Mouse (Mus musculus): ENCODE results near the gene Serpina1f. TPM values are rescaled to one million over a fixed set of nuclear protein-coding genes. Genes with fewer than 3 reads are reported as not detected.
"Not testable (repeated sequence)": the region's sequence is repeated elsewhere in the genome, so short reads cannot be mapped to it uniquely, and the experiment has no call there.

Serpina1f gene
- polyA plus RNA-seq, 1 experiment from 2014 or later: not detected

DNA sequence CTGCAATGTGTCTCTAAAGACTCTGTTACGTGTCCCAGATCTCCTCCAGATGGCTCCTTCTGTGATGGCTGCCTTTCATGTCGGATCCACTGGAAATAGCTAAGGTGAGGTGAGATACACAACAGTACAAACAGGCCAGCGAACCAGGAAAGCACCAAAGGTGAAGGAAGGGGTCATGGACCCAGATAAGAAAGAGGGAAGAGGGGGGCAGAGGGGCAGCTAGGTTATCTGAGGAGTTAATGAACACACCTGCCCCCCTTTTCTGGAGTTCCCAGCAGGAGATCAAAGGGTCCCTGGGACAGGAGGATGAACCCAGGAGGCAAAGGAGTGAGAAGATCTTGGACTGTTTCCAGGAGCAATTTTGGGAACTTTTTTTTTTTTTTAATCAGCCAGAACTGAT lies 9.9 kb downstream of the Serpina1f start:
- no peak overlapping the region for H3K4me3 ChIP-seq
- no peaks in the 10 kb centered on the region for H3K27me3 ChIP-seq
- no peaks in the 10 kb centered on the region for H3K9me3 ChIP-seq (replicated peaks)
- no peaks in the 10 kb centered on the region for H3K4me1 ChIP-seq
- H3K4me2 ChIP-seq: no peak overlapping the region
- no peaks in the 10 kb centered on the region for H3K36me3 ChIP-seq (ENCODE audit: poor library complexity, severe bottlenecking)
- no peak for ATAC-seq
- H3K27ac ChIP-seq: no peak overlapping the region
- 80% methylated on average over 3 of the region's 3 CpGs for WGBS
- no peak overlapping the region for H3K9ac ChIP-seq

- Histone ChIP-seq H3K27me3 (no peaks in the 10 kb centered on the region), H3K9ac (no peak overlapping the region), H3K4me3 (no peak overlapping the region), H3K36me3 (ENCODE audit: poor library complexity, severe bottlenecking) (no peaks in the 10 kb centered on the region), H3K9me3 (replicated peaks) (no peaks in the 10 kb centered on the region), H3K4me1 (no peaks in the 10 kb centered on the region), H3K27ac (no peak overlapping the region), H3K4me2 (no peak overlapping the region)
- 83% methylated on average over 4 of the region's 4 CpGs for WGBS
- no peak for ATAC-seq
These were observed 11.6 kb downstream of the Serpina1f start for GRCm38 (mm10) chr12:103683775-103684174.

DNA sequence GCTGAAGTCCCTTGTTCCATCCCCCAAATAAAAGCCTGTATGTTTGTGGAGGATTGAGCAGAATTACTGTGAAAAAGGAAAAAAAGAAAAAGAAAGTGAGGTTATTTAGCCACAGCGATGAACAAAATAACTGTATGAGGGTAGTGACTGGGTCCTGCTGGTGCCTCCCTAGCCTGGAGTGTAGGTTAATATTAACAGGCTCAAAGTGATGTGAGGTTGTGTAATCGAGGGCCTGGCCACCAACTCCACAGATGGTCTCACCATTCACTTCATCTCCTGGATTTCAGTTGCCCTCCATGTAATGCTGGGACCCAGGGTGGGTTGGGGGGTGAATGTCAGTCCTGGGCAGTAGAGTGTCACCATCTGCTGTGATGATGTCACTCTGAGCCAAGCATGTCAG lies 13.6 kb downstream of the Serpina1f start:
- H3K4me2 ChIP-seq: no peak overlapping the region
- H3K9me3 ChIP-seq (replicated peaks): no peaks in the 10 kb centered on the region
- no peaks in the 10 kb centered on the region for H3K4me1 ChIP-seq
- no peak overlapping the region for H3K9ac ChIP-seq
- no peak for ATAC-seq
- 81% methylated on average over 2 of the region's 2 CpGs for WGBS
- no peak overlapping the region for H3K27ac ChIP-seq
- H3K4me3 ChIP-seq: no peak overlapping the region
- no peaks in the 10 kb centered on the region for H3K27me3 ChIP-seq
- no peaks in the 10 kb centered on the region for H3K36me3 ChIP-seq (ENCODE audit: poor library complexity, severe bottlenecking)

GRCm38 (mm10) chr12:103681169-103681568 lies 14.2 kb downstream of the Serpina1f start:
- 83% methylated on average over 2 of the region's 2 CpGs for WGBS

GRCm38 (mm10) chr12:103679853-103680252 lies 15.5 kb downstream of the Serpina1f start:
- not testable (repeated sequence) for H3K9me3 ChIP-seq (replicated peaks); H3K4me3 ChIP-seq; H3K4me1 ChIP-seq; ATAC-seq; H3K27ac ChIP-seq; H3K4me2 ChIP-seq; H3K9ac ChIP-seq; H3K36me3 ChIP-seq (ENCODE audit: poor library complexity, severe bottlenecking); H3K27me3 ChIP-seq
- WGBS: 94% methylated on average over 1 of the region's 1 CpGs

More at GRCm38 (mm10) chr12:103681169-103681568, 14.2 kb downstream of the Serpina1f start:
- no peak for ATAC-seq
- H3K4me3 ChIP-seq: no peak overlapping the region
- H3K9ac ChIP-seq: no peak overlapping the region
- no peaks in the 10 kb centered on the region for H3K27me3 ChIP-seq
- H3K27ac ChIP-seq: no peak overlapping the region
- H3K4me2 ChIP-seq: no peak overlapping the region
- H3K9me3 ChIP-seq (replicated peaks): no peaks in the 10 kb centered on the region
- no peaks in the 10 kb centered on the region for H3K4me1 ChIP-seq
- H3K36me3 ChIP-seq (ENCODE audit: poor library complexity, severe bottlenecking): no peaks in the 10 kb centered on the region

GRCm38 (mm10) chr12:103676039-103676438 lies 19.3 kb downstream of the Serpina1f start, which contains the start of gene Serpina16:
Serpina16 (minus strand) TSS chr12:103676139.
- ATAC-seq: no peak
- Histone ChIP-seq H3K9me3 (replicated peaks) (0 out of 2 replicates have a peak, but pooled peaks cover 3% of the 10 kb centered on the region), H3K9ac (no peak within 1 kb of the TSS), H3K4me3 (no peak within 1 kb of the TSS), H3K27me3 (no peaks in the 10 kb centered on the region), H3K4me2 (no peak within 1 kb of the TSS), H3K27ac (no peak within 1 kb of the TSS), H3K36me3 (ENCODE audit: poor library complexity, severe bottlenecking) (no peaks in the 10 kb centered on the region), H3K4me1 (no peaks in the 10 kb centered on the region)
- 95% methylated on average over 1 of the region's 1 CpGs for WGBS

- H3K4me2 ChIP-seq: no peak overlapping the region
- H3K4me1 ChIP-seq: no peaks in the 10 kb centered on the region
- 79% methylated on average over 2 of the region's 2 CpGs for WGBS
- no peak overlapping the region for H3K4me3 ChIP-seq
- ATAC-seq: no peak
- no peaks in the 10 kb centered on the region for H3K27me3 ChIP-seq
- H3K9ac ChIP-seq: no peak overlapping the region
- H3K27ac ChIP-seq: no peak overlapping the region
- 0 out of 2 replicates have a peak, but pooled peaks cover 3% of the 10 kb centered on the region for H3K9me3 ChIP-seq (replicated peaks)
- H3K36me3 ChIP-seq (ENCODE audit: poor library complexity, severe bottlenecking): no peaks in the 10 kb centered on the region
These were observed 22.1 kb downstream of the Serpina1f start for GRCm38 (mm10) chr12:103673179-103673578.

GRCm38 (mm10) chr12:103671483-103671882 lies 23.8 kb downstream of the Serpina1f start:
- Histone ChIP-seq H3K4me1 (no peaks in the 10 kb centered on the region), H3K27ac (no peak overlapping the region), H3K4me3 (no peak overlapping the region), H3K36me3 (ENCODE audit: poor library complexity, severe bottlenecking) (no peaks in the 10 kb centered on the region), H3K4me2 (no peak overlapping the region), H3K9me3 (replicated peaks) (0 out of 2 replicates have a peak, but pooled peaks cover 6% of the 10 kb centered on the region), H3K27me3 (no peaks in the 10 kb centered on the region), H3K9ac (no peak overlapping the region)
- no peak for ATAC-seq
- WGBS: 81% methylated on average over 3 of the region's 3 CpGs

DNA sequence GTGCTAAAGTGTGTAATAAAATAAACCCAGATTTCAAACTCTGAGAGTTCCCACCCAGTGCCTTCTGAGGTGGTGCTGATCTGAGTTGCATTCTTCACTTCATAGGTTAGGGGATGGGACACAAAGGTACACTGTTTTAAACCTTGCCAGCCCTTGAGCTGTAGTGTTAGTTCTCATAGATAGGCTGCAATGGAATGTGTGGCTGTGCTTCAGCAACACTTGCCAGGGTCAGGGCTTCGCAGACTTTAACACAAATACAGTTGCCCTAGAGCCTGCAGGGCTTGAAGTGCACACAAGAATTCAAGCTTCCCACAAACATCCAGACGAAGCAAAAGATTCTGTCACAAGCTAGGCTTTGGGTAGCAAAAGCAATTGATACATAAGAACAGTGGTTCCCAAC lies 24.4 kb downstream of the Serpina1f start:
- Histone ChIP-seq H3K36me3 (ENCODE audit: poor library complexity, severe bottlenecking) (no peaks in the 10 kb centered on the region), H3K9me3 (replicated peaks) (0 out of 2 replicates have a peak, but pooled peaks cover 6% of the 10 kb centered on the region), H3K27me3 (no peaks in the 10 kb centered on the region), H3K9ac (no peak overlapping the region), H3K4me2 (no peak overlapping the region), H3K27ac (no peak overlapping the region), H3K4me3 (no peak overlapping the region), H3K4me1 (no peaks in the 10 kb centered on the region)
- WGBS: 82% methylated on average over 2 of the region's 2 CpGs
- no peak for ATAC-seq

GRCm38 (mm10) chr12:103670344-103670743 lies 25.0 kb downstream of the Serpina1f start:
- 0 out of 2 replicates have a peak, but pooled peaks cover 5% of the 10 kb centered on the region for H3K9me3 ChIP-seq (replicated peaks)
- WGBS: 87% methylated on average over 5 of the region's 5 CpGs
- no peak overlapping the region for H3K9ac ChIP-seq
- no peaks in the 10 kb centered on the region for H3K27me3 ChIP-seq
- H3K4me1 ChIP-seq: no peaks in the 10 kb centered on the region
- no peaks in the 10 kb centered on the region for H3K36me3 ChIP-seq (ENCODE audit: poor library complexity, severe bottlenecking)
- H3K27ac ChIP-seq: no peak overlapping the region
- no peak overlapping the region for H3K4me2 ChIP-seq
- H3K4me3 ChIP-seq: no peak overlapping the region
- no peak for ATAC-seq

- H3K9ac ChIP-seq: no peak overlapping the region
- WGBS: 91% methylated on average over 3 of the region's 3 CpGs
- H3K4me2 ChIP-seq: no peak overlapping the region
- no peaks in the 10 kb centered on the region for H3K27me3 ChIP-seq
- ATAC-seq: no peak
- no peak overlapping the region for H3K27ac ChIP-seq
- no peaks in the 10 kb centered on the region for H3K4me1 ChIP-seq
- H3K9me3 ChIP-seq (replicated peaks): 0 out of 2 replicates have a peak, but pooled peaks cover 3% of the 10 kb centered on the region
- H3K36me3 ChIP-seq (ENCODE audit: poor library complexity, severe bottlenecking): no peaks in the 10 kb centered on the region
- H3K4me3 ChIP-seq: no peak overlapping the region
These were observed 30.0 kb downstream of the Serpina1f start for GRCm38 (mm10) chr12:103665286-103665685.

DNA sequence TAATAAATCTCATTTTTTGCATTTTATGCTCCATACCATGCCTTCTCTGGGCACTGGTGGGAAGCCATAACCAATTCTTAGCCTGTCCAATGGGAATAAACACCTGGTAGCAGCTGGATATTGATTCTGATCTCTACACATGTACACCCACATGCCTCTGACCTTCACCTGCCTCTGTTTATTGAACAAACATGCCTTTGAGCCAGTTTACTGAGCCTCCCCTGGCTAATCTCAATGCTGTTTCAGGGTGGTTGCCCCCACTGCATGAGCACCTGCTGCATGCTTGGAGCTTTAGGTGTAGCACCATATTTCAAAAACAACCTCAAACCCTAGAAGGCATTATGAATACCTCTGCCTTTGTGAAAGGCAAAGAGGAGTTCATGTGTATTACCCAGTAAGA lies 33.3 kb downstream of the Serpina1f start:
- not testable (repeated sequence) for H3K27me3 ChIP-seq

DNA sequence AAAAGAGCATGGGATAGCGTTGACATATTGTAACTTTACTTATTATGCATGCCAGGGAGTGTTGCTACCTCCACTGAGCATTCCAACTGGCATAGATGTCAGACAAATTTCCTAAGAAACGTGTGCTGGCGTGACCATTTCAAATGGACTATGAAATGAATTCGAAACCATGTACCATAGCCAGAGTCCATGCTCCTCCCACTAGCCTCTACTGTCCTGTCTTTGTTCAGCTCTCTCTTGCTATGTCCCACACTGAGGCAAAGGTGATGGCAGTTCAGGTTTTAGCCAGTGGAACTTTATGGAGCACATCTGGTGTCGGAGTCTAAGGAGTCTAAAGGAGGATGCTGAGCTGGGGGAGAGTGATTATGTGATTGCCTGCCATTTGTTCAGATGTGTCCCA lies 35.3 kb downstream of the Serpina1f start:
- WGBS: 88% methylated on average over 5 of the region's 5 CpGs
- H3K4me1 ChIP-seq: no peaks in the 10 kb centered on the region

More for the DNA sequence above, 33.3 kb downstream of the Serpina1f start:
- not testable (repeated sequence) for H3K9ac ChIP-seq; H3K4me1 ChIP-seq; H3K4me3 ChIP-seq; H3K9me3 ChIP-seq (replicated peaks); H3K4me2 ChIP-seq; H3K27ac ChIP-seq; H3K36me3 ChIP-seq (ENCODE audit: poor library complexity, severe bottlenecking); ATAC-seq

More for the DNA sequence above, 35.3 kb downstream of the Serpina1f start:
- Histone ChIP-seq H3K4me3 (no peak overlapping the region), H3K27me3 (no peaks in the 10 kb centered on the region), H3K9me3 (replicated peaks) (no peaks in the 10 kb centered on the region), H3K4me2 (no peak overlapping the region), H3K9ac (no peak overlapping the region), H3K36me3 (ENCODE audit: poor library complexity, severe bottlenecking) (no peaks in the 10 kb centered on the region), H3K27ac (no peak overlapping the region)
- no peak for ATAC-seq
